Mouse (Mus musculus): Measurements from ENCODE around the gene E330021D16Rik.

The E330021D16Rik gene

DNA sequence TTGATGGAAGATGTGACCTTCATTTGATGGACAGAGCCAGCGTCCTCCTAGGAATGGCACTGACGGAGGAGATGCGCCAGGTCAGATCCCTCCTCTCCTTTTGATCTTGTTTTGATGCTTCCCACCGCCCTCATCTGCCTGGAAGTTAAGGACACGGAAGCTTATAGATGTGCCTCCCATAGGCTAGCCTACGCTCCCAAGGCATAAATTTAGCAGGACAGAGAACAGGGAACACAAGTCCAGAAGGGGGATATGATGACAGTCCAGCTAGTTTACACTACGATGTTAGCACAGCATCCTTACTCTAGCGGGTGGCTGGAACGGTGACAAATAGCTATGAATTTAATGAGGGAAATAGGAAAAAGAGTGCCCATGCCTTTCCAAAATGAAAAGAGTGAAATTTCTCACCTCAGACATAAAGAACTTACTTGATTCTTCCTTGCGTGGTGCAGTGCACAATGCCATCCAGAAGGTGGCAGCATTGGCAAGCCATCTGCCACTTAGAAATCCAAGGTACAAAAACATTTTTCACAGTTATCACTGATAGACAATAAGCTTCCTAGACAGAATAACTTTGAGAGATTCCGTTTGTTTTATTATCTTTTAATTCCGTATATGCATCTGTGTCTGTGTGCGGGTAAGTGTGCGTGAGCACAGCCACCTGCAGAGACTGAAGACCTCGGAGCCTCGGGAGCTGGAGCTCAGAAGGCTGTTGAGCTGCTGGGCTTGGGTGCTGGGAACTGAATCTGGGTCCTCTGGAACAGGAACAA lies 6.9 kb upstream of the E330021D16Rik start:
- in situ Hi-C loops (cut with MboI, MseI), result loop anchor here (5.0 kb wide), 2 partner anchors 95 to 140 kb away; no protein-coding TSS in a partner anchor

DNA sequence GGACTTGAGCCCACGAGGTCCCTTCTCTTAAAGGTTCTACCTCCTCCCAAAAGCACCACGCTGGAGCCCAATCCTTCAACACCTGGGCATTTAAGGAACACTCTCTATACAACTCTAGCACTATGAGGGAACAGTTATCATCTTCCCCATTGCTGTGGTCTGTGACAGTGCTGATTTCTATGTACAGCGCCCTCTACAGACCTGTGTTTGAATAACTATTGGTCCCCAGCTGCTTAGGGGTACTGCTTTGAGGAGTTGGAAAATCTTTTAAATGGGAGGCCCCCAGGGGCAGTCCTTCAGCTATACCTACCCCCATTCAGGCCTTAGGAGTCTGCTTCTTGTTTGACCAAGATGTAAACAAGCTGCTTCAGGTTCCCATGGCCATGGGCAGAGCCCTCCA lies 5.7 kb upstream of the E330021D16Rik start:
- in situ Hi-C loops (cut with MboI, MseI), result loop anchor here (5.0 kb wide), 2 partner anchors 96 to 141 kb away; no protein-coding TSS in a partner anchor

DNA sequence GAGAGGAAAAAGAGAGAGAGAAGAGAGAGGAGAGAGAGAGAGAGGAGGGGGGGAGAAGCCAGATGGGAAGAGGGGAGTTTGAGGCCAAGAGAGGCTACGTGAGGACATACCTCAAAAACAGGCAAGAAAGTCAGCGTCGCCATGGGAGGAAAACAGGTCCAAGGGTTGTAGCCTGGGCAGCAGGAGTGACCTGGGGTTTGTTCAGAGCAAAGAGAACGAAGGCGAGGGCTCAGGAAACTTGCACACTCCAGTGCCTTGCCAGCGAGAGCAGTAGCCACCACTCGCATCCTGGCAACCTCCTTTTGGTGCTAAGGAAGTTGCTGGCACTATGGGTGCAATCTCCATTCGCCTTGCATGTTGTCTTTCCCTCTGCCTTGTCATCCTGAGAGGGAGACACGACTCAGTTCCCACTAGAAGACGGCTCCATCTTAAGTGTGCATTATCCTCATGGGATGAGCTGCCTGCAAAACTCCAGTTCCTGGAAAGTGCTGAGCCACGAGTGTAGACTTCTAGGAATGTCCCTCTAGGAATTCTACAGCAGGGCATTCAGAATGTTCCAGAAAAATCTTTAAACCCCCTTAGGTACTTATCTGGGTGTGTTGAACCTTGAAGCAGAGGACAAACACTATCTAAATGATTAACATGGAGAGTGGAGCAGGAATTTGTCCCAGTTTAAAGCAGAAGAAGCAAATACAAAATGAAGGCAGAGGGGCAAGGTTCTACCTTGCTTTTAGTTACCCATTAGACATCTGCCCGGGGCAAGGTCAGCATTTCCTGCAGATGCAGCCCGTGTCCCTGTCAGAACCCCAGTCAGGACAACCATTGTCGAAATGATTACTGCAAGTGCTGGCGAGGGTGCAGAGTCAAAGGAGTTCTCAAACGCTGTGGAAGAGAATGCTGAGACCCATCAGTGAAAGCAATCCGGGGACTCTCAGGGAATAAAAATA lies 3.8 kb upstream of the E330021D16Rik start:
- in situ Hi-C loops (cut with MboI, MseI), result loop anchor here (10.0 kb wide), 1 partner anchor 1214 kb away; no protein-coding TSS in a partner anchor

DNA sequence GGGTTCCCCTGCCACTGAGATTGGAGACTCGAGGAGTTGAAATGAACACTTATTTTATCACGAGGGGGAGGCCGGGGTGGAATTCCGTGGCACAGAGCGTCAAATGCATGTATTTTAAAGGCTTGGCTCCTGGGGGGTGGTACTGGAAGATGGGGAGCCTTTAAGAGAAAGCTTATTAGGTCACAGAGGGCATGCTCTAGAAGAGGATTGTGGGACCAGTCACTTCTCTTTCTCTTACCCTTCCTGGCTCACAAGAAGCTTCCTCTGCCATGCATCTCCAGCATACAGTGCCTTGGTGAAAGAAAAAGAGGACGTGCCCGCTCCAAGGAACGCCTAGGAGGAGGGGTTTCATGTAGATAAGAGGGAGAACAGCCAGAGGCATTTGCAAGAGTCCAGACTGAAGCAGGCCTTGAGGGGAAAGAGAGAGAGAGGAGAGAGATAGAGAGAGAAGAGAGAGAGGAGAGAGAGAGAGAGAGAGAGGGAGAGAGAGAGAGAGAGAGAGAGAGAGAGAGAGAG lies 3.0 kb upstream of the E330021D16Rik start:
- in situ Hi-C loops (cut with MboI, MseI), result loop anchor here (10.0 kb wide), 1 partner anchor 1214 kb away; no protein-coding TSS in a partner anchor

DNA sequence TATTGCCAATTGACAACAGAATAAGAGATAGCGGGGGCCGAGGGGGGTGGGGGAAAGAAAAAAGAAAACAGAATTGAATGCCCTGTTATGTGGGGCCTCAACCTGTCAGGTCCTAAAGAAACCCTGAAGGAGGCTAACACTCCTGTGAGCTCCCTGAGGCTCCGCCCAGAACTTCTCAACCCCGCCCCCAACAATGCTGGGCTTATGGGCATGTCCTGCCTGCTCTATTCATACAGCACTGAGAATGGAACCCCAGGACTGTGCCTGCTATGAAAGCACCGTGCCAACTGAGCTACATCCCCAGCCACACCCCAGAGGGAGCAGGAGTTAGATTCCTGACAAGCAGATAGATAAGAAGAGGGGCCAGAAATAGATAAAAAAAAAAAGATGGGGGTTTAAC lies 2.5 kb upstream of the E330021D16Rik start:
- in situ Hi-C loops (cut with MboI, MseI), result loop anchor here (10.0 kb wide), 1 partner anchor 1213 kb away; no protein-coding TSS in a partner anchor

DNA sequence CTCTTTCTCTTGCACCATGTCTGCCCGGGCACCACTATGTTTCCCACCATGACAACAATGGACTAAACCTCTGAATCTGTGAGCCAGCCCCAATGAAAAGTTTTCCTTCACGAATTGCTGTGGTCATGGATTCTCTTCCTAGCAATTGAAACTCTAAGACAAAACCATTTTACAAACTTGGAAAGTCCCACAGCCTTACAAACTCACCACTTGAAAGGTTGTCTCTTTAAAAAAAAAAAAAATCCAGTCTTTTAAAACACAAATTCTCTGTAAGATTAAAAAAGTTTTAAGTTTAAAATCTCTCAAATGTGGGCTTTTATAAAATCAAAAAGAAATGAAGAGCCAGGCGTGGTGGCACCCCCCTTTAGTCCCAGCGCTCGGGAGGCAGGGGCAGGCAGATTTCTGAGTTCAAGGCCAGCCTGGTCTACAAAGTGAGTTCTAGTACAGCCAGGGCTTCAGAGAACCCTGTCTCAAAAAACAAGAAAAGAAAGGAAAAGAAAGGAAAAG lies 1.5 kb downstream of the E330021D16Rik start:
- in situ Hi-C loops (cut with MboI, MseI), result loop anchor here (10.0 kb wide), 1 partner anchor 1209 kb away; no protein-coding TSS in a partner anchor

DNA sequence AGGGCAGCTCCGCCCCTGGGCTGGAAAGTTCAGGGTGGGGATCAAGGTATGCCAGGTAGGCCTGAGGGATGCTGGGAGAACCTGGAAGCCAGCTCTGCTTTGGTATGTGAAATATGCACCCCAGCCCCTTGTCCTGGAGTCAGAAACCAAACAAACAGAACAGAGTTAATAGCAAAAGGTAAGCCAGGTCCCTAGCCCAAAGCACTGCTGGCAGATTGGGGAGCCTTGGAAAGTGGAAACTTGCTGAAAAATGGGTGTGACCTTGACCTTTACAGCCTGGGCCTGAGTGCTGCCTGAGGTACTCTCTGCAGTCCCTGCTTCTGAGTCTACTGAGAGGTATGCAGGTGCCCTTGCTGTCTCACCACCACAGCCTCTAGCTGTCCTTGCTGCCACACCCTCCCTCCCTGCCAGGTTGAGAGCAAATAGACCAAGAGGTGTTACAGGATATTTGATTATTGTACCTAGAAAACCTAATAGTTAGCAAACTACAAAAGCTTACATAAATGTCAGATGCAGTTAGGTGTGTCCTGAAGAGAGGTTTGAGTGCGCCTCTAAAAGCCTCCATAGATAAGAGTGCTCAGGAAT lies 7.7 kb downstream of the E330021D16Rik start:
- in situ Hi-C loops (cut with MboI, MseI), result no loop called here

DNA sequence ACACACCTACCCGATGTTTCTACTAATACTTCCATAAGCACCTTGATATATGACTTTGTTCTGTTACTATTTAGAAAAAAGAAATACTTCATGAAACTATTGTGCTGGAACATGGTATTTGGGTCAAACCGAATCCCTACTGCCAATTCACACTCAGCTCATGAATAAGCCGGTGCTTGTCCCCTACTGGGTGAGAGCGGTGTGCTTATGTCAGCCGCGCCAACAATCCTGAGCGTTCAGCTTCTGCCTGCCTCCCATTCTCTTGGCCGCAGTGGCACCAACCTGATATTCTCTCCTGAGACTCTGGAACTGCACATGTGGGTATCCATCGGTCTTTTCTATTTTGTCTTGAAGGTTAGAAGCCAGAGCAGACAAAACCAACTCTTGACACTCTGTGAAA lies 18.5 kb downstream of the E330021D16Rik start:
- in situ Hi-C loops (cut with MboI, MseI), result no loop called here

DNA sequence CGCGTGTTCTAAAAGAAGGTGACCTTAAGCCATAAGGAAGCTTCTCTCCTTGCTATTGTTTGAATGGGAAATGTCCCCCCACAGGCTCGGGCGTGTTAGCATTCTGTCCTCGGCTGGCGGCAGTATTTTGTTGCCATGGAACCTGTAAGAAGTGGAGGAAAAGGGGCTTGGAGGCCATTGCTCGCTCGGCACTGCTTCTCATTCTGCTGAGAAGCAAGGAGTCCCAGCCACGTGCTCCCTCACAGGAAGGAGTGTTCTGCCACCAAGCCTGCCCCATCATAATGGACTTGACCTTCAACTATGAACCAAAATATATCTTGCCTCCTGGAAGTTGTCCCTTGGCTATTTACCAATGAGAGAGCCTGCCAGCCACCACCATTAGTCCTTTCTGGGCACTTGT lies 25.1 kb downstream of the E330021D16Rik start:
- in situ Hi-C loops (cut with MboI, MseI), result no loop called here

DNA sequence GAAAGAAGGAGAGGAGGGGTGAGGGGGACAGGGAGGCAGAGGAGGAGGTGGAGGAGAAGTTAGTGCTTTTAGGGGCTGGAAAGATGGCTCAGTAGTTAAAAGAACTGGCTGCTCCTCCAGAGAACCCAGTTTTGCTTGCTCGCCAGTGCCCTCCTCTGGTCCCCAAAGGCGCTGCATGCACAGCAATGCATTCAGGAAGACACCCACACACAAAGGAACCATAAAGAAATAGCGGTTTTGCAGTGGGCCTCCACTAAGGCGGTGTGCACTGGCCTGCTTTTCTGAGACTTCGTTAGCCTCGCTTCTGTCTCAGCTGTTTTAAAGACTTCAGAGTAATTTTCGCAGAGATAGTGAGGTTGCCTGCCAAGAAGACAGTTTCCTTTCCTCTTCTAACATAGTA lies 30.1 kb downstream of the E330021D16Rik start:
- in situ Hi-C loops (cut with MboI, MseI), result no loop called here

DNA sequence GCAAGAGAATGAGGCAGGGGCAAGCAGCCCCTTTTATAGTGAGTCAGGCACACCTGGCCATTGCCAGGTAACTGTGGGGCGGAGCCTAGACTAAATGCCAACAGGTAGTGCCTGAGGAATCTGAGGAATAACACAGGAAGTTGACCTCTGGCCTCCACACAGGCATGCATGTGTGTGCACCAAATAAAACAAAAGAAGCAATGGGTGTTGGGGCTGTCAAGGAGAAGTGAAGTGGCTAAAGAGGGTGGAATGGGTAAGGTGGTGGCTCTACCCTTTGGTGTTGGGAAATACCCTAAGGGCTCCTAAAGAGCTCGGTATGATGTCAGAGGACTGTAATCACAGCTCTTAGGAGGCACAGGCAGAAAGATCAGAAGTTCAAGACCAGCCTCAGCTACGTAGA lies 32.2 kb downstream of the E330021D16Rik start:
- in situ Hi-C loops (cut with MboI, MseI), result no loop called here

DNA sequence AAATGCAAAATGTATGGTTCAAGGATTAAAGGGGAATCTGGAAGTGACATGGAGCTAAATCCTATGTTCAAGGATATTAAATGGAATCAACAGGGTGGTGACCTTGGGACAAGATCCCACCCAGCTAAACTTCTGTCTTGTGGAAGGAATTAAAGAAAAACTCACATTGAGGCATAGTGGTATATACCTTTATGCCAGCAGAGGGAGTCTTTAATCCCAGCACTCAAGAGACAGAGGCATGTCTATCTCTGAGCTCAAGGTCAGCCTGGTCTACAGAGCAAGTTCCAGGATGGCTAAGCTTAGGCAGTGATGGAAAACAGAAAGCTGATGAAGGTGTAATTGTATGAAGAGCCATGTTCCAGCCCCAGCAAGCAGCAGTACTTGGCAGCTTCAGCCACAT lies 39.3 kb downstream of the E330021D16Rik start:
- in situ Hi-C loops (cut with MboI, MseI), result no loop called here

DNA sequence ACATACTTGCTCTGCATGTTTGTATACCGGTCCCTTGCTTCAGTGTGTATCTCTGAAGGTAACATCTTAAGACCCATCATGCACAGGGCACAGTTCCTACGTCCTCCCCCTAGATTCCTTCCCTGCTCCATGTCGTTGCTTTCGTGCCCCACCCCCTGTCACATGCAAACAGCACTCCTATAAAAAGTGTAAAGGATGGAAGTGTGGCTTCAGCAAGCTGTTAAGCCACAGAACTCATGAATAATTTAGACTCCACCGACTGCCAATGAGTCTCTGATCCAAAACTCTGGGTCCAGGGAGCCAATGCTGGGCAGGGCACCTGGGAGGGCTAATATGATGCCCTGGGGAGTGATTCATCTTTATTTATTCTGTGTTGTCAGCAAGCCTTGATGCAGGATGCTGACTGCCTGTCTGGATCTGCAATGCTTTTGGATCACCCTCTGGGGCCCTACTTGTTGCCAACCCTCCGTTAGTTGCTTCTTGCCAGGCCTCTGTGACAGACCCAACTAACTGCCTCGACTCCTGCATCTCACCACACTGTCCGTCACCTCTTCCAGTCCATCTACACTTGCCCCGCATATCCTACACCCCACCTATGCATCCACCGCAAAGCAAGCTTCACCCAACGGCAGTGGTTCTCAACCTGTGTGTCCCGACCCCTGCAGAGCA lies 50.8 kb downstream of the E330021D16Rik start:
- in situ Hi-C loops (cut with MboI, MseI), result no loop called here

DNA sequence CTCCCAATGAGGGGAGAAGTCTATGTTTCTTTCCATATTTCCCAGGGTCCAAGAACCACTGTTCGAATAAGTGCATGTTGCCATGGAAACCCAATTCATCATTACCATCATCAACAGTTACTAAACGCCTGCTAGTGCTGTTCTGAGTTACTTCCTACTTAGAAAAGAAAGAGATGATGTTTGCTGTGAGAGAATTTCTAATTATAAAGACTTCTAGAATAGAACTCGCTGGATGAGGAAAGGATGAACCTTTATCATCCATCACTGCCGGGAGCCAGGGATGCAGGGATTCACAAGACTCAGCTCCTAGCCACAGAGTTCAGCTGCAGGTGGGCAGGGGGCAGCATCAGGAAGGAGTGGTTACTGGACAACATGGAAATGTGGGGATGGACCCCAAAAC lies 51.4 kb downstream of the E330021D16Rik start:
- in situ Hi-C loops (cut with MboI, MseI), result no loop called here

DNA sequence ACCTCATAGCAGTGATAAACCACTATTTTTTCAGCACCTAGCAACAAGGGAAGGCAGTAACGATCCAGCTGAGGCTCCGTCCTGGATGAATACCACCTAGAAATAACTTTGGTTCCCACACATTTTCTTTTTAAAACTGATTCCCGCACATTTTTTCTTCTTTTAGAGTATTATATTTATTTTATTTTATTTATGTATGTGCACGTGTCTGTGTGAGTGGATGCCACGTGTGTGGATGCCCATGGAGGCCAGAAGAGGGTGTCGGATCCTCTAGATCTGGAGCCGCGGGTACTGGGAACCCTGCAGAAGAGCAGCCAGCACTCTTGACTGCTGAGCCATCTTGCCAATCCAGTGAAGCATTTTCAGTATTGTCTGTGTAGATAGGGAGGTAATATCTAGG lies 52.1 kb downstream of the E330021D16Rik start:
- in situ Hi-C loops (cut with MboI, MseI), result no loop called here

DNA sequence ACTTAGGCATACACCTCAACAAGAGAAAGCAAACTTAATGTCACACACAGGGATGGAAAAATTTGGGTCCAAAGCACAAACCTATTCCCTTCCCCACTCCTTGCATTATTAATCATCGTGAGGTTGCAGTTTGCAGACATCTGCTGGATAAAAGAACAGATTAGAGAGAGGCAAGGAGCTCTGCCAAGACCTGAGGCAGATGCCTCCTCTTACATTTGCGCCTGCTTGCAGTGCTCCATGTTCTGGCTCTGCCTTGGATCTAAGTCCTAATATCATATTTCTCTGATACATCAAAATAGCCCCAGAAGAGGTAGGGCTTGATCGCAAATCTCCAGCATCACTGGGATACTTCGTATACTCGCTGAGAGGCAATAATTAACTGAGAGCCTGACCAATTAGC lies 56.9 kb downstream of the E330021D16Rik start:
- in situ Hi-C loops (cut with MboI, MseI), result no loop called here

DNA sequence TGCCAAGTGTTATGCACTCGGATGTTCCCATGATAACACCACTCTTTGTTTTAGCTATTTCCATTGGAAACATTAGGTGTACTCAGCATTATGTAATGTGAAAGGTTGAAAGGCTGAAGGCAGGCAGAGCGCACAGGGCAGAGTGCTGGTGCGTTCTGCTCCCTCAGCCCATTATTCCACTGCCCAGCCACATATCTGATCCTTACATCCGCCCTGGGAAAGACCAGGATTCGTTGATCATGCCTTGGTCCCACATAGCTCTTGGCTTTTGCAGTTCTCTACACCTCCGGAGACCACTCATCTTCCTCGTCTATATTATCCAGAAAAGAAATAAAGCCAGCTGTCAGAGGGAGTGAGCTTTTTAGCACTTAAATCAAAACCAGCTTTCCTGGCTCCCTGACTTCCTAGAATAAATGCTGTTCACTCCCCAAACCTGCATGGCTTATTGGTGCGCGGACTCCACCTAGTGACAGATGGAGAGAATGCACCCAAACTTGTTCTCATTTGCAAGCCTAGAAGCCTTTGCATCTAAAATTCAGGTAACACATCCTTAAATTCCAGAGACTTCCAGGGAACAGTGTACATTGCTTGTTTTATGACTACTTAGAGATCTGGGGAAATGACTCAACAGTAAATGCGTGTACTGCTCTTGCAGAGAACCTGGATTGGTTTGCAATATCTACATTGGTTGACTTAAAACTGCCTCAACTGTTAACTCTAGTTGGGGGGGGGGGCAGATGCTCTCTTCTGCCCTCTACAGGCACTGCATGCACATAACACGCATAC lies 61.8 kb downstream of the E330021D16Rik start:
- in situ Hi-C loops (cut with MboI, MseI), result no loop called here

Measured in T-helper 1 cell (primary cell).